Mouse (Mus musculus): ENCODE data around the gene 1700019N19Rik.

Gene 1700019N19Rik

GRCm38 (mm10) chr19:58794284-58794683 lies at the start of gene 1700019N19Rik:
TSS of gene 1700019N19Rik (minus strand) at chr19:58794461.
- DNase-seq (ENCODE audit: low spot score in 2 of 2) = no peak

- no peak for DNase-seq (ENCODE audit: low spot score in 2 of 2)
Measured at GRCm38 (mm10) chr19:58843606-58844005, 49.3 kb upstream of the 1700019N19Rik start.

GRCm38 (mm10) chr19:58840721-58841271 lies 46.5 kb upstream of the 1700019N19Rik start:
- no peak for DNase-seq (ENCODE audit: low spot score in 2 of 2)

- no peak for DNase-seq (ENCODE audit: low spot score in 2 of 2)
Measured at GRCm38 (mm10) chr19:58839806-58840205, 45.5 kb upstream of the 1700019N19Rik start.

- DNase-seq (ENCODE audit: low spot score in 2 of 2) = no peak
Measured at GRCm38 (mm10) chr19:58839345-58839744, 45.1 kb upstream of the 1700019N19Rik start.

- no peak for DNase-seq (ENCODE audit: low spot score in 2 of 2)
Measured at GRCm38 (mm10) chr19:58838706-58839105, 44.4 kb upstream of the 1700019N19Rik start.

GRCm38 (mm10) chr19:58833639-58834180 lies 39.4 kb upstream of the 1700019N19Rik start:
- no peak for DNase-seq (ENCODE audit: low spot score in 2 of 2)

GRCm38 (mm10) chr19:58832988-58833387 lies 38.7 kb upstream of the 1700019N19Rik start:
- no peak for DNase-seq (ENCODE audit: low spot score in 2 of 2)

- DNase-seq (ENCODE audit: low spot score in 2 of 2) = no peak
Measured at GRCm38 (mm10) chr19:58831280-58831922, 37.1 kb upstream of the 1700019N19Rik start.

- DNase-seq (ENCODE audit: low spot score in 2 of 2) = no peak
Measured at GRCm38 (mm10) chr19:58830182-58830581, 35.9 kb upstream of the 1700019N19Rik start.

GRCm38 (mm10) chr19:58829575-58829974 lies 35.3 kb upstream of the 1700019N19Rik start:
- no peak for DNase-seq (ENCODE audit: low spot score in 2 of 2)

- DNase-seq (ENCODE audit: low spot score in 2 of 2) = no peak
Measured at GRCm38 (mm10) chr19:58827656-58828055, 33.4 kb upstream of the 1700019N19Rik start.

- no peak for DNase-seq (ENCODE audit: low spot score in 2 of 2)
Measured at GRCm38 (mm10) chr19:58824316-58824715, 30.1 kb upstream of the 1700019N19Rik start.

- no peak for DNase-seq (ENCODE audit: low spot score in 2 of 2)
Measured at GRCm38 (mm10) chr19:58823301-58823700, 29.0 kb upstream of the 1700019N19Rik start.

- peak; percentile 86 to 89 for DNase-seq (ENCODE audit: low spot score in 2 of 2)
Measured at GRCm38 (mm10) chr19:58822454-58823200, 28.4 kb upstream of the 1700019N19Rik start.

GRCm38 (mm10) chr19:58818571-58819415 lies 24.5 kb upstream of the 1700019N19Rik start:
- peak; percentile 46 to 50 for DNase-seq (ENCODE audit: low spot score in 2 of 2)

GRCm38 (mm10) chr19:58817398-58817797 lies 23.1 kb upstream of the 1700019N19Rik start:
- no peak for DNase-seq (ENCODE audit: low spot score in 2 of 2)

GRCm38 (mm10) chr19:58816453-58817041 lies 22.3 kb upstream of the 1700019N19Rik start:
- DNase-seq (ENCODE audit: low spot score in 2 of 2) = peak; percentile 75 to 77

- DNase-seq (ENCODE audit: low spot score in 2 of 2) = no peak
Measured at GRCm38 (mm10) chr19:58815179-58815922, 21.1 kb upstream of the 1700019N19Rik start.

- no peak for DNase-seq (ENCODE audit: low spot score in 2 of 2)
Measured at GRCm38 (mm10) chr19:58810536-58810935, 16.3 kb upstream of the 1700019N19Rik start.
